Mouse (Mus musculus): ENCODE measurements at regions not wholly inside any gene's neighbourhood (a gene's known extent, or its start where the extent isn't known, plus 50 kb on each side); places are given as distances from the start of the nearest gene placed in this dataset.

DNA sequence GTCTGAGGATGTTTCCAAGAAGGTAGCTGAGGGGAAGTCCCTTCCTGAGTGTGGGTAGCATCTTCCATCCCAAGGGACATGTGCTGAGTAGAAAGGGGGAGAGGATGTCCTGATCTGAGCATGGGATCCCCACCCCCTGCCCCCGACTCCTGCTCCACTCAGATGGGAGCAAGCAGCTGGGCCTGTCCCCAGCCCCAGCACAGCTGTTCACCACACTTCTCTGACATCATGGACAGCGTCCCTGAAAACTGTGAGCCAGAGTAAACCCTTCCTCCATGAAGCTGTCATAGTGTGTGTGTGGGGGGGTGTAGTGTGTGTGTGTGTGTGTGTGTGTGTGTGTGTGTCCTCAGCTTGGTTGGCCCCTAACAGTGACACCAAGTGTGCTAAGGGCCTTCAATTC lies 104.3 kb upstream of the Tmem189 start:
- Histone ChIP-seq H3ac (ENCODE audit: control insufficient read depth, insufficient read length, low read depth) (no peak overlapping the region), H3K27me3 (ENCODE audit: control insufficient read depth, insufficient read depth, insufficient read length) (no peaks in the 10 kb centered on the region), H3K79me3 (ENCODE audit: low read depth) (no peaks in the 10 kb centered on the region), H3K79me2 (ENCODE audit: control insufficient read depth, insufficient read depth) (no peaks in the 10 kb centered on the region), H3K4me3 (ENCODE audit: insufficient read depth, poor library complexity, severe bottlenecking) (no peak overlapping the region), H3K36me3 (ENCODE audit: control insufficient read depth, insufficient read depth) (no peaks in the 10 kb centered on the region)
- TF ChIP-seq CTCF (IDR thresholded peaks at IDR 0.05; ENCODE audit: control insufficient read depth, insufficient read depth, insufficient read length): no peak
- peak; percentile 45 for TF ChIP-seq MYOD1 (IDR thresholded peaks at IDR 0.05; ENCODE audit: control insufficient read depth, insufficient read length, low read depth)

DNA sequence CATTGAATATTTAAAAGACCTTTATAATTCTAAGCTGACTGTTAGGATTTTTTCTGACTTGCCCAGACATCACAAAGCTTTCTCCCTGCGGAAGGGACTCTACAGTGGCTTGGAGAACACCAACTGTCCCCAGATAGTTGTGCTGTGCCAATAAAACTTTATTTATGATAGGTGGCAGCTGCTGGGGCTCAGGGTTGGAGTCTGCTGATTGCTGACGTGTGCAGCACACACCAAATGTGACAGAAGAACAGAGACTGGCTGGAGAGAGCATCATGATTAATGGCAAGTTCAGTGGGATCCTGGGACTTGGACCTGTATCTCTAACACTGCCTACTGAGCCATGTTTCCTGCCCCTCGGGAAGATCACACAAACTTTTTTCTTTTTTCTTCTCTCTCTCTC lies 103.1 kb upstream of the Tmem189 start:
- H3K27me3 ChIP-seq (ENCODE audit: control insufficient read depth, insufficient read depth, insufficient read length): no peaks in the 10 kb centered on the region
- no peak overlapping the region for H3K4me3 ChIP-seq (ENCODE audit: insufficient read depth, poor library complexity, severe bottlenecking)
- TF ChIP-seq CTCF (IDR thresholded peaks at IDR 0.05; ENCODE audit: control insufficient read depth, insufficient read depth, insufficient read length) (no peak), MAX (IDR thresholded peaks at IDR 0.05) (no peak), CEBPB (IDR thresholded peaks at IDR 0.05; ENCODE audit: low read depth) (no peak), MYOD1 (IDR thresholded peaks at IDR 0.05; ENCODE audit: control insufficient read depth, insufficient read length, low read depth) (no peak), MYOG (IDR thresholded peaks at IDR 0.05; ENCODE audit: control insufficient read depth, extremely low read depth, insufficient read length) (no peak), USF1 (IDR thresholded peaks at IDR 0.05; ENCODE audit: low read depth) (no peak), FOSL1 (IDR thresholded peaks at IDR 0.05; ENCODE audit: insufficient read depth, low read length, poor library complexity, severe bottlenecking) (no peak)
- no peaks in the 10 kb centered on the region for H3K79me2 ChIP-seq (ENCODE audit: control insufficient read depth, insufficient read depth)
- no peaks in the 10 kb centered on the region for H3K36me3 ChIP-seq (ENCODE audit: control insufficient read depth, insufficient read depth)
- no peak overlapping the region for H3ac ChIP-seq (ENCODE audit: control insufficient read depth, insufficient read length, low read depth)
- H3K79me3 ChIP-seq (ENCODE audit: low read depth): no peaks in the 10 kb centered on the region

DNA sequence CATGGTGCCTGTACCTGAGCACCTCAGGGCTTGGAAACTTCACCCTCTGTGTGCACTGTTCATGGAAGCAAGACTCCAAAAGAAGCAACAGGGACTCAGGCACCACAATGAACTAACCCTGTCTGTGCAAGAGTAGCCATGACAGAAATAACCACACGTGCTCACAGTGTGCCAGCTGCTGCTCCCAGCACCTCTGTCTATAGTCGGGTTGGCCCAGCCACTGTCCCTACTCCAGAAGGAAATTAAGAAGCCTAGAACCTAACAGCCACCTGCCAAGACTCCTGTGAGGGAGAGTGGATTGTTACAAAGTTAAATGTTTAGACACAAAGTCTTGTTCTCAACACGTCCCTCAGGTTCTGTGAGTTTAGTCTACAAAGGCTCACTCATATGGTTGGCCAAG lies 102.7 kb upstream of the Tmem189 start:
- Histone ChIP-seq H3ac (ENCODE audit: control insufficient read depth, insufficient read length, low read depth) (no peak overlapping the region), H3K4me3 (ENCODE audit: insufficient read depth, poor library complexity, severe bottlenecking) (no peak overlapping the region), H3K79me3 (ENCODE audit: low read depth) (no peaks in the 10 kb centered on the region), H3K79me2 (ENCODE audit: control insufficient read depth, insufficient read depth) (no peaks in the 10 kb centered on the region), H3K27me3 (ENCODE audit: control insufficient read depth, insufficient read depth, insufficient read length) (no peaks in the 10 kb centered on the region), H3K36me3 (ENCODE audit: control insufficient read depth, insufficient read depth) (no peaks in the 10 kb centered on the region)
- no peak for TF ChIP-seq USF1 (IDR thresholded peaks at IDR 0.05; ENCODE audit: low read depth)
- no peak for TF ChIP-seq CEBPB (IDR thresholded peaks at IDR 0.05; ENCODE audit: low read depth)
- no peak for TF ChIP-seq FOSL1 (IDR thresholded peaks at IDR 0.05; ENCODE audit: insufficient read depth, low read length, poor library complexity, severe bottlenecking)
- no peak for TF ChIP-seq CTCF (IDR thresholded peaks at IDR 0.05; ENCODE audit: control insufficient read depth, insufficient read depth, insufficient read length)
- TF ChIP-seq MYOG (IDR thresholded peaks at IDR 0.05; ENCODE audit: control insufficient read depth, extremely low read depth, insufficient read length): no peak
- TF ChIP-seq MYOD1 (IDR thresholded peaks at IDR 0.05; ENCODE audit: control insufficient read depth, insufficient read length, low read depth): no peak
- no peak for TF ChIP-seq MAX (IDR thresholded peaks at IDR 0.05)

DNA sequence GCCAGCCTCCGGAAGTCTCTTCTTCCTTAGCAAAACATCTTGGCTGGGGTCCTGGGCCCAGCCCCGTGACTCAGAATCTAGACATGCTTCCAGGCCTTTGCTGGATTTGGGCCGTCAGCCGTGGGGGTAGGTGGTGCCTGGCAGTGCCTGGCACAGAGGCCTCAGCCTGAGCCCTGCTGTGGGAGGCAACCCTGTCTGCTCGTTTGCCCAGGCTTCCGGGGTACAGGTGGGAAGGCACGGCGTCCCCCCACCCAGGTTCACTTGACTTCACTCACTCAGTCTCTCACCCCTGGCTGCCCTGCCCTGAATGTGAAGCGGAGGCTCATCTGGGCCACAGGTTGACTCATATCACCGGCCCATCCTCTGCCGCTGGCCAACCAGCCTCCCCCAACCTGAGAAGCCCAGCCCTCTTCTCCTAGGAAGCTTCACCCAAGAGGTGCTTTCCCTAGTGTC lies 99.9 kb upstream of the Tmem189 start:
- H3ac ChIP-seq (ENCODE audit: control insufficient read depth, insufficient read length, low read depth): peak overlapping the region; percentile 38
- no peaks in the 10 kb centered on the region for H3K27me3 ChIP-seq (ENCODE audit: control insufficient read depth, insufficient read depth, insufficient read length)
- no peaks in the 10 kb centered on the region for H3K79me2 ChIP-seq (ENCODE audit: control insufficient read depth, insufficient read depth)
- no peaks in the 10 kb centered on the region for H3K79me3 ChIP-seq (ENCODE audit: low read depth)
- H3K4me3 ChIP-seq (ENCODE audit: insufficient read depth, poor library complexity, severe bottlenecking): no peak overlapping the region
- no peaks in the 10 kb centered on the region for H3K36me3 ChIP-seq (ENCODE audit: control insufficient read depth, insufficient read depth)
- TF ChIP-seq CTCF (IDR thresholded peaks at IDR 0.05; ENCODE audit: control insufficient read depth, insufficient read depth, insufficient read length) (no peak), MYOD1 (IDR thresholded peaks at IDR 0.05; ENCODE audit: control insufficient read depth, insufficient read length, low read depth) (peak; percentile 13), MAX (IDR thresholded peaks at IDR 0.05) (peak; percentile 18), FOSL1 (IDR thresholded peaks at IDR 0.05; ENCODE audit: insufficient read depth, low read length, poor library complexity, severe bottlenecking) (peak; percentile 51)

DNA sequence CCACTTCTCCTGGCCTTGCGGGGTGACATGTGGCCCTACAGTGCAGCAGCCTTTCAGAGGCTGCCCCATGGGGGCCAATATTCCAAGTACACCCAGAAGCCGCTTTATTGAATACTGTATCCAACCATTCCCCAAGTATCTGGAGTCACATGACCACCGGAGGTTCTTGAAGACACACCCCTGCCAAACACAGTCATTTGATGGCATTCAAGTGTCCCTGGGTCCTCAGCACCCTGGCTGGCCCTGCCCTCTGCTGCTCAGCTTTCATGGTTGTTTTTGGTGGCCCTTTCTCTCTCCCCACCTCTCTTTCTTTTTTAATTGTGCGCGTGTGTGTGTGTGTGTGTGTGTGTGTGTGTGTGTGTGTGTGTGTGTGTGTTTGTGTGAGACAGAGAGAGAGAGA lies 97.3 kb upstream of the Tmem189 start:
- H3ac ChIP-seq (ENCODE audit: control insufficient read depth, insufficient read length, low read depth): no peak overlapping the region
- no peaks in the 10 kb centered on the region for H3K79me3 ChIP-seq (ENCODE audit: low read depth)
- TF ChIP-seq USF1 (IDR thresholded peaks at IDR 0.05; ENCODE audit: low read depth): peak; percentile 48
- no peak for TF ChIP-seq CTCF (IDR thresholded peaks at IDR 0.05; ENCODE audit: control insufficient read depth, insufficient read depth, insufficient read length)
- no peak for TF ChIP-seq MYOD1 (IDR thresholded peaks at IDR 0.05; ENCODE audit: control insufficient read depth, insufficient read length, low read depth)
- H3K27me3 ChIP-seq (ENCODE audit: control insufficient read depth, insufficient read depth, insufficient read length): no peaks in the 10 kb centered on the region
- H3K4me3 ChIP-seq (ENCODE audit: insufficient read depth, poor library complexity, severe bottlenecking): no peak overlapping the region
- H3K36me3 ChIP-seq (ENCODE audit: control insufficient read depth, insufficient read depth): no peaks in the 10 kb centered on the region
- H3K79me2 ChIP-seq (ENCODE audit: control insufficient read depth, insufficient read depth): no peaks in the 10 kb centered on the region

DNA sequence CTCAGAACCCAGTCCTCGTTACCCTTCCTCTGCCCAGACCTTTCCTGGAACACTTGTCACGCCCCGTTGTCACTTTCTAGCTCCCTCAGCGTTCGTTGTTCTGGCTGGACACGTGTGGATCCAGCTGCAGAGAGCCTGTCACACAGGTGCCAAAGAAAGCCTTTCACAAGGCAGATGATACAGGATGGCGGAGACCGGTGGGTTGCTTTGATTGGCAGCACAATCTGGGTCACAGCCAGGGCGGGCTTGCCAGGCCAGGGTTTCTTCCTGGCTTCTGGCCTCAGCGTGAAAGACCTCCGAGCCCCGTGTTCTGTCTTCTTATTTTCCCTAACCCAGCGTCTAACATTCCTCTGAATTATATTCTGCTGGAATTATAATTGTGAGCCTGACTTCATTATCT lies 94.7 kb upstream of the Tmem189 start:
- H3K36me3 ChIP-seq (ENCODE audit: control insufficient read depth, insufficient read depth): peaks cover 7% of the 10 kb centered on the region
- peaks cover 17% of the 10 kb centered on the region for H3K79me2 ChIP-seq (ENCODE audit: control insufficient read depth, insufficient read depth)
- no peak overlapping the region for H3ac ChIP-seq (ENCODE audit: control insufficient read depth, insufficient read length, low read depth)
- peaks cover 6% of the 10 kb centered on the region for H3K79me3 ChIP-seq (ENCODE audit: low read depth)
- no peak for TF ChIP-seq MYOD1 (IDR thresholded peaks at IDR 0.05; ENCODE audit: control insufficient read depth, insufficient read length, low read depth)
- no peak for TF ChIP-seq CEBPB (IDR thresholded peaks at IDR 0.05; ENCODE audit: low read depth)
- no peak for TF ChIP-seq MAX (IDR thresholded peaks at IDR 0.05)
- no peak for TF ChIP-seq MYOG (IDR thresholded peaks at IDR 0.05; ENCODE audit: control insufficient read depth, extremely low read depth, insufficient read length)
- no peak for TF ChIP-seq FOSL1 (IDR thresholded peaks at IDR 0.05; ENCODE audit: insufficient read depth, low read length, poor library complexity, severe bottlenecking)
- no peak for TF ChIP-seq USF1 (IDR thresholded peaks at IDR 0.05; ENCODE audit: low read depth)
- TF ChIP-seq CTCF (IDR thresholded peaks at IDR 0.05; ENCODE audit: control insufficient read depth, insufficient read depth, insufficient read length): no peak
- H3K4me3 ChIP-seq (ENCODE audit: insufficient read depth, poor library complexity, severe bottlenecking): no peak overlapping the region
- no peaks in the 10 kb centered on the region for H3K27me3 ChIP-seq (ENCODE audit: control insufficient read depth, insufficient read depth, insufficient read length)

Measured in C2C12 (cell line).